Mouse (Mus musculus) cerebellum, postnatal 10 days (tissue): ENCODE measurements at regions not wholly inside any gene's neighbourhood (a gene's known extent, or its start where the extent isn't known, plus 50 kb on each side); places are given as distances from the start of the nearest gene placed in this dataset.

Experiments
- DNase-seq, 2 experiments: peaks; one replicate each; pipeline ENCODE4 v3.0.0; 2021; ENCODE audit warnings: mixed read lengths in 2 of 2

DNA sequence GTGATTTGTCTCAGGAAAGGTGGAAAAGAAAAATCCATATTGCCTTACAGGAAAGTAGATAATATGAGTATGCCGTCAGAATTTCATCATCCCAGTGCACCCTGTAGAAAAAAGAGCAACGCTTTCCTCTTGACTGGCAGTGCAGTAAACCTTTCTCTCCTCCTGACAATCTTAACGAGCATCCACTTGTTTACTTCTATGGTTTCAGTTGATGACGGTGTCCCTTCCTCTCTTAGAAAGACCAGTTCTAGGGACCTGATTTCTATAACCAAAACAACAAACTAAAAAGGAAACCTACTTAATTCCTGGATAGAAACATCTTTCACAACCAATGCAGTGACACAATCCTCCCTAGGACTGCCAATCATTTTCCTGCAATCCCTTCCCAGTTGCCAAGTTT is 714.3 kb upstream of the Cited2 start:
- DNase-seq = no peak

DNA sequence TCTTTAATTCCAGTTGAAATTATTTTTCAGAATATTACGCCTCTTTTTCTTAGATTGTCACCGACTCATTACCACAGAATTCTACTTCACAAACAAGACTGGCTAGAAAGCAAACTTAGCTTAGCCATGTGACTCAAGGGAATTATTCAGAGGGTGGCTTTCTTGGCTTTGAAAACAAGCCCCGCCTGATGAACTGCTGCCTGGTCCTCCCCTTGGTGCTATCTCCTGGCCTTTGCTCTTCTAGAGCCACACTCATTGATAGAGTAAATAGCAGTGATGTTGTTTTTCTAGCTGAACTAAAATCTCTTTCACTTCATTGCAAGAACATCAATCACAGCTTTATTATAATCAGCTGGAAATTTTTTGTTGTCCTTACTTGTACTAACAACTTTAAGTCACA is 713.0 kb upstream of the Cited2 start:
- DNase-seq = no peak

DNA sequence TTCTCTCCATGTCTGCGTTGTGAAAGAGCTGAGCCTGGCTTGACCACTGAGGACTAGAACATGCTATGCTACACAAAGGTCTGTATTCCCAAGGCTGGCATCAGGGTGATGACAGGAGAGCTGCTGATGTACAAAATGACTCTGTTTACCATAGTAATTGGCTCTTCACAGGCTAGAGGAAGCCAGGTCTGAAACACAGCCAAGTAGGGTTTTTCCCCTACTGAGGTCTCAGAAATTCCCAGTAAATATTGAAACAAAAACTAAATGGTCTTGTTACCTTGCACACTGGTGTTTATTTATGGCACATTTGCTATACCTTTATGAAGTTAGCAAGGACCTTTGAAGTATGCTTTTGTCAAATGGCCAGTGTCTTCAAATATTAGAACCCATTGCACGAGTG is 711.1 kb upstream of the Cited2 start:
- DNase-seq = no peak

DNA sequence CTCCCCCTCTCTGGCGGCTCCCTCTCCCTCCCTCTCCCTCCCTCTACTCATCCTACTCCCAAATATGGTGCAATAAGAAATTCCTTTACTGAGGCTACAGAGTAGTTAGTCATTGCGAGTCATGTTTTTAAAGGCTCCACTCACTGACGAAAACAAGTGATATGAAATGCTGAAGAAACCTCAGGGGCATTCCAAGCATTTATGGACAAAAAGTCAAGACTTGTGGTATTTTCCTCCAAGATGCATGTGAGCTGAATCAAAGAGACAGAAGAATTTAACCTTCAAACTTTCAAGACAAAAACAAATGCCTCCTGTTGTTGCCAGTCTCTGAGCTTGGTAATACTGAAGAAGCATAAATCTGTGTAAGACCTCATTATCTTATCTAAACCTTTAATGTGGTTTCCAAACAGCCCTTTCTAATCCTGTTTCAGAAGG is 710.5 kb upstream of the Cited2 start:
- DNase-seq = no peak

DNA sequence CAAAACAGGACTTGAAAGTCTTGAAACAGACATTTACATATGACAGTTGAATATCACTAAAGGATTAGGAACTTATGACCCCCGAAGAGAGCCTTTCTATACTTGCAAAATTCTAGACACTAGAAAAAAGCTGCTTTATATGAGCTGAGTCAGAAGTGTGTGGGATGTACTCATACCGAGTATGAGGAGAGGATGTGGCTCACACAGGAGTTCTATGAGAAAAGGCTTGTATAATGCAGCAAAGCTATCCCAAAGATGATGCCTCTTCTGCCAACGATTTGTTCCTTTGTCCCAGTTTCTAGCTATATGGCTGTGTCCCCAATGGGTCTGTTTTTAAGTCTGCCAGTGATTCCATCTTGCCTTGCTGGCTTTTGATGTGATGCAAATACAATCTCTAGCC is 708.2 kb upstream of the Cited2 start:
- no peak for DNase-seq

DNA sequence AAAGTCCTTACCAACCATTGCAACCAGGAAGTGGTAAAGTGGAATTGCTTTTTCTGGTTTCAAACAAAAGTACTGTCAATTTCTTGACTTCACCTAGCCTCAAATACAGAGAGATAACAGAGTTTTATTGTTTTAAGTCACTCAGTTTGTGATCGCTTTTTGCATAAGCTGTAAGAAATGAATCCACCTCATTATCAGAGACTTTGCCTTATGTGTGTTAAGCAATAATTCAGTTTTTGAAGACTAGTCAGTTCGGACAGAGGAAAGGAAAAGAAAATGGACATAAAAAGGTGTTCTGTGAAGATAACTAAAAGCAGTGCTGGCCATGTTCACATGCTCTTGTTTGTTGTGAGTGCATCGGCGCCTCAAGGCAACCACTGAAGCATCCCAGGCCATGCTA is 706.2 kb upstream of the Cited2 start:
- DNase-seq = no peak

DNA sequence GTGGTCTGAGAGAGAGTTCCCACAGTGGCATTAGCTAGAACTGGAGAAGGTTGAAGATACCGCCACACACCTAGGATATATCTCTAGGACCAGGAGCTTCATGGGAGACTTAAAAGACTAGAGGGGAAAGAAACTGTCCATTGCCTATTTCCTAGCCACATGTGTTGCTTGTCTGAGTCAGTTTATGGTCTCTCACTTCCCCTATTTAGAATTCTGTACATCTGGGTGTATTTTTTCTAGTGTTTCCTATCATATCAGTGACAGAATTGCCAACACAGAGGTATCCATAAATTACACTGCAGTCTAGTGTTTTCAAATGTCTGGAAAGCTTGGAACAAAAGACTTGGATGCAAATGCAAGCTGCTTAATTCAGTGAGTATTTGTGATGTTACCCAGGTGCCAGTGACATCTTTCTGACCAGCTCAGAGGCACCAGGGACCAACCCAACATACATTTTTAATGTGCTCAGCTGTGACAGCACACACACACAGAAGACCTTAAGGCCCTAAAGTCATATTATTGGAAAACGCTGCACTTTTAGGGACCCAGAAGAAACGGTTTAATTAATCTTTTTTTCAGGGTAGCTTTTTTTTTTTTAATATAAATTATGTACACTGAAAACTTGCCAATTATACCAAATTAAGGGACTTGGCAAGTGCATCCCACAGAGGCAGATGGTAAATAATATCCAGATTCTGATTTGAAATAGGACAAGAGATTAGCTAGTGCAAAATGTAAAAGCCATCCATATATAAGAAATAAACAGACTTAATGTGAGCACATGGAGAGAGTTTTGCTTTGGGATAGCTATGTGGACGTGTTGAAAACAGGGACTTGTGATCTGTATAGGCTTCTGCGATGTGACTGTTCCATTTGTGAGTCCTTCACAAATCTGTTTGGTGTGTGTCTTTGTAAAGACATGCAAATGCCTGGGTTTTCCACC is 700.5 kb upstream of the Cited2 start:
- peak in 1 of 2 experiments; percentile 12 for DNase-seq

DNA sequence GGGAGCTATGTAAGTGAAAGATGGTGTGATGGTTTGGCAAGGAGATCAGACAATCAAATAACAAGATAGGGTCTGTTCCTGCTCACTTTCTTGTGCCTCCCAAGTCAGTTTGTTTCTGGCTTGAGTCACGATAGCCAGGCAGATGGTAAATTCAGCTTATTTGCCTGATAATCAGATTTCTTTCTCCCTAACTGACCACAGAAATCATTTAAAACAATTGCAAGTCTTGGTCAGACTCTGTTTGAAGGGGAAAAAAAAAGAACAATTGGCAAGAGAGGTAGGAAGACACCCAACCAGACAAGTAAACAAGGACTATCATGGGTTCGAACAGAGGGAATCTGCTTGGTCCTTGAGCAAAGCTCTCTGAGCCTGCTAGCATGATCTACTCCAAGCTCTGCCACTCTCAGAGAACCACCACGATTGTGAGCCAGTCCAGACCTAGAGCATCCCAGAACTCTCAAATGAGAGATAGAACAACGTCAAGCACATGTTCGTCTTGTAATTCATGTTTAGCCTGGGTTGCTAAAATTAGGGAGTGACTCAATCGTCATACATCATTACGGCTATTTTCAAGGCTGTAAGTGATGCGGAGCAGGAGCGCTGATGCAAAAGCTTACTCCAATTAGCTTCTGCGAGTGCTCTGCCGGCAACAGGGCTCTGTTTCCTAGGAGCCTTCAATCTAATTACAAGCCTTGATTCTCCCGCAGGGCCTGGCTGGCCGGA is 699.3 kb upstream of the Cited2 start:
- DNase-seq = peak; percentile 65 to 72

DNA sequence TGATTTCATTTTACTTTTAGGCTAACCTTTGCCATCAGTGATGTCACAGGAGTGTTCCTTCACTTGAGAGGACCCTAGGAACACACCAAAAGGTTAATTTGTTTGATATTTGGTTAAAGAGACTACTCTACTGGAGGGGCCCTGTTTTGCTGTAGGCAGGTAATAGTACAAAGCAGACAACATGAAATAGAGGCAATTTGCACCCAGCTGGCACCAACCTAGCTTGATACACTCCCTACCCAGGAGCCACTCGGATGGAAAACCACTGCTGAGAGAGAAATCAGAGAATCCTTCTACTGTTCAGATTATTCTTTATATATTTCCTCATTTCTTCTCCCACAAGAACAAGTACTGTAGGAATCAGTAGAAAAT is 698.7 kb upstream of the Cited2 start:
- no peak for DNase-seq

DNA sequence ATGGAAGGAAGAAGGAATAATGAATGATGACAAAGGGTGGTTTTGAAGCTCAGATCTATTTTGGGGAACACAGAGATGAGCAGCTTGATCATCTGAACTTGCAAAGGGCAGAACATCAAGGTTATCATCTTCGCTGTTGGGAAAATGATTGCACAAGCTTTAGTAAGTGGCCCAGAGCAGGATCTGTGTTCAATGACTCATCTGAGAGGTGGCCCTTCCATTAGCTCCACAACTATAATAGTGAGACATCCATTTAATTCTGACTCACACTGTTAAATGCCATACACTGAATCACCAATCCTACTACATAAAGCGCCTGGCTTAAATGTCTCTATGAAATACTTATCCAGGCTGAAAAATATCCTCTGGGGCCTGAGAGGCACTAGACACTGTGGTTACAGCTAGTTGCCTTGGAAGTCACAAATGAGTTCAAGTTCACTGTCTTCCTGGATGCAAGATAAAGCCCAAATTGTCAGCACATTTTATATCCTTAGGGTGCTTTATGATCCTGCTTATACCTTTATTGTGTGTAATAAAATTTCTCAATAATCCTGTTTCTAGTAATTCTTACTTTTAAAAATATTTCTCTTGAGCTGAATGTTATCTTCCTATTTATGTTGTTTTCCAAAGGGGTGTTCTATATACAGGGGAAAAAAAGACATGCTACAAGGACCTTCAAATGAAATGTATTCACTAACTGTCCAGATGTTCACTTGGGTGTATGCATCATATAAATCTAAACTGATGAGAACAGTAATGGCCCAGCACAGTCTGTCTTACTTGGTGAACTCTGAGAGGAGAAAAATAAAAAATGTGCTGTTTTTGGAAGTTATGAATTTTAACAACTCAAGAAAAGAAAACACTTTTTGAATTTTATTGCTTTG is 687.9 kb upstream of the Cited2 start:
- no peak for DNase-seq

DNA sequence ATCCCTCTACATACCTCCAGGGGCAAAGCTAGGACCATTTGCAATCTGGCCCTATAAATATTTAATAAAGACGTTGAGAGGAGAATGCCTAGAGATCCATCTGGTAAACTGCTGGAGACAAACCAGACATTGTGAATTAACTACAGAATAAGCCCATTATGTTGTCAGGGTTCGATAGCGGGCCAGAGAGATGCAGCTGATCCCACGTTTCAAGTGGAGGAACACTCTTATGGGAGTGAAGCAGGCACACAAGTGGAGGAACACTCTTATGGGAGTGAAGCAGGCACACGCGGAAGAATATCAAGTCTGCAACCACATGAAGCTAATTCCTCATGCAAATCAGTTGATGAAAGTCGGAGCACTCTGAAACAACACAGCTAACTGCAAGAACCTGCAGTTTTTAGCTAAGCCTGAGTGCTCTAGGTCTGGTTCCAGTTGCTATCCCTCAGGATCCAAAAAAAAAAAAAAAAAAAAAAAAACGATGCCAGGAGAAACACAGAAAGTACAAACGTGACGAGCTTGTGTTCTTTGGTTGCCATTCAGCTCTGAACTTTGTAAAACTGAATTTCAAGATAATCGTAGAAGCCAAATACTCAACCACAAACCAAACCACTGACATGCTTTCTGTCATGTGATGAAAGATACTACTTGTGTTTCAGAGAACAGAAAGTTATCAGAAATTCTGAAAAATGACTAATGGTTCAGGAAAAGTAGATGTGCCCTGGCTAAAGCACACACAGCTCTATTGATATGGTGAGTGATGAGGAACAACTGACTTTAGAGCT is 684.6 kb upstream of the Cited2 start:
- DNase-seq = no peak

DNA sequence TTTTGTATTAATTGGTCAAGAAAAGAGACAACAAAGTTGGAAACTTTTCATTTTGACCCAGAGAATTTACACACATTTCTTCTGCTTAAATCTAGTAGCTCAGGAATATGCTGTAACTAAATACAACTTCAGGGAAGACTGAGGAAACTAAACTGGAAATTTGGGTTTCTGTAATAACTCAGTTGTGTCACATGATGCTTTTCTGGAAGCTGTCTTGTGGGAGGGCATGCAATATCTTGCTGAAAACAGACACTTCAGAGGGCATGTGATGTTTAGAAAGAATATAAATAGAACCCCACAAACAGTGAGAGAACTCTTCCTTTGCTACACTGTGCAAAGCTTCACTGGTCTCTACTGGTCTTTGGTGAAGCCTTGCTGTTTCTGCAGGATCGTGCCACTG is 680.9 kb upstream of the Cited2 start:
- DNase-seq = no peak

DNA sequence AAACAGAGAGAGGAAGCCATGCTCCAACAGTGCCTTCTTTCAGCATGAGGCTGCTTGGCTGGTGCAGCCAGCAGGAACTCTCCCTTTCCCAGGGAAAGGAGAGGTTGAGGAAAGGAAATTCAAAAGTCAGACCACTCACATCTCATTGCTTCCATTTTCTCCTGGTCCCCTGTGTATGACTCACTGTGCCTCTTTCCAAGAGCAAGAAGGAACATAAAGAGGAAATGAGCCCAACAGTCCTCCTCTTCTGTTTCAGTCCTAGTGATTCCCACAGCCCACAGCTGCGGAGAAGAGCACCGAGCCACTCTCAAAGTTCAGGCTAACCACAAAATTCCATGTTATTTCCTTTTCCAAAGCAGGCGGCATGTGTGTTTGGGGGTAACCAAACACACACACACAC is 680.0 kb upstream of the Cited2 start:
- no peak for DNase-seq

DNA sequence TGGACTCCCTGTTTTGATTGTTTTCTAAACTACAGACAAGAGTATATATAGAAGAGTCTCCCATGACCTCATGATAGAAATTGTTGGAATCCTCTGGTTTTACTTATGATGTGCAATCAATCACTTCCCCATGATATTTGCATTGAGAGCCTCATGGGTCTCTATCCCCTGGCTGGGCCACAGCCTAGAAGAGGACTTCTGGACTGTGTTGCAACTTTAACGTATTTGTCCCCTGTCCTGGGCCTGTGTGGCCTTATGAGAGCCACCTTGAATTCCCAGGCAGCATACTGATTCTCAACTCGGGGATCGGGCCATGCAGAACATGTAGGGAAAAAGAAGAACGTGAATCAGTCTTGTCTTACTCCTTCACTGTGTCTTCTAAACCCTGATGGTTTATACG is 676.3 kb upstream of the Cited2 start:
- no peak for DNase-seq

DNA sequence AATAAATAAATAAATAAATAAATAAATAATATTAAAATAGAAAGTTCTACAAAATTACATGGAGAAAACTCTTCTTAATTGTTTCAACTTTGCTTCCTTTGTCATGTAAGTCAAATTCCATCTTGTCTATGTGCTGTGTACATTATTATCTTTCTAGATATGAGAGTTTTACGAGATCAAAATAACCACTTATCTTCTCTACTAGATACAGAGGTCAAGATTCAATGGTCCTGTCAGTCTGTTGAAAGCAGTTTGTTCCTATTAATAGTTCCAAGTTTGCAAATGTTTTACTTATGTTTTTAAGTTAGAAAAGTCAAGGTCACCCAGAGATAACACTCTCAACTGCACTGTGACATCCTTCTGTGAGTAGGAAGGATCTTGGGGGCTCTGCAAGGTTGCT is 650.1 kb upstream of the Cited2 start:
- DNase-seq = no peak

DNA sequence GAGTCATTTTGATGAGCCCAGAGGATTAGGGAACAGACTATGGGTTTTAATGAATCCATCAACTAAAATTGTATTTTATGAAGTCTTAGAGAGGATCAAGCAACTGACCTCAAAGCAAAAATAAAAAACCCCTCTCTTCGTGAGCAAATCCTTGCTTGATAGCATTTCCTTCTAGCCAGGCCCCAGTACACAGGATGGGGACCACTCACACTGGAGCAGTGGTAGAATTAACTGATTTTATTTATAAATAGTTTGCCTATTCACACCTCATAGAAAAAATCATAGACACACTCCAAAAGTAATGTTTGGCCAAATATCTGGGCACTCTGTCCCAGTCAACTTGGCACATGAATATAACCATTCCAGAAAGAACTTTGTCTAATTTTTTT is 649.0 kb upstream of the Cited2 start:
- DNase-seq = no peak

DNA sequence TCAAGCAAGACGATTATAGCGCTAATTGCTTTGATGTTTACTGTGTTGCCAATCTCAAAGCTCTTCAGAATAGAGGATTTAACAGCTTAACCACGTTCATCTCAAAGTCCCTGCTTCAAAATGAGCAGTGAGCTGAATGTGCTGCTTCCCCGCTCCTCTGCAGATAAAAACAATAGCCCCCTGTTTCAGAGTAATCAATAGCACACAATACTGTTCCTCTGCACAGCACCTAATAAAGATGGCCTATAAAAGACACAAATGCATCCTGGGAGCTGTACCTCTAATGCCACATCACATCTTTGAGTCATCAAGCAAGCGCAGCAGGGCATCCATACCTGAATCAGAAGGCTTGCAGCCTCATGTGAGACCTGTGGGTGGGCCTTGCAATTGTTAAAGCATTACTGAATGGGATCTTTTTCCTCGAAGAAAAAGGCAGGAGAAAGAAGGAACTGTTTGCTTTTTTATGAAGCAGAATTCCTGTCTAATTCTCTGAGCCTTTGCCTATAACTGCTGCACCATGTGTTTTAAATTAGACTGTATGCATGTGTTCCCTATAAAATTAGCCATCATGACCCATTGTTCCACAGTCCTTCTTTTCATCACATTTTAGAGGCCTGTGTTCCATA is 648.5 kb upstream of the Cited2 start:
- no peak for DNase-seq

DNA sequence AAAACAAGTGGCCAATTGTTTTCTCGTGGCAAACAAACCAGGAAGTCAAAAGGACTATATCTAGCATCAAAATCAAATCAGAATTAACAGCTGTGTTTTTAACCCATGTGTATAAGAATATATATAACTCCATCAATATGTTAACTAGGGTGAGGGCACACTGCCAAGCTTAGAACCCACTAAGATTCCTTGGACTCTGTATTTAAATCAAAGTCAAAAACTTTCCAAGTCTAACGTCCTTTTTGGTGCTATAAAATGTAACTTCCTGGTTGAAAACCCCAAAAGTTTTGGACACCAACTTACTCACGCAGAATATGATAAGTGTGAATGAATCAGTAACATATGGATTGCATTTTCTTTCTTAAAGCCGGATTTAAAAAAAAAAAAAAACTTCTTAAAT is 647.9 kb upstream of the Cited2 start:
- no peak for DNase-seq

DNA sequence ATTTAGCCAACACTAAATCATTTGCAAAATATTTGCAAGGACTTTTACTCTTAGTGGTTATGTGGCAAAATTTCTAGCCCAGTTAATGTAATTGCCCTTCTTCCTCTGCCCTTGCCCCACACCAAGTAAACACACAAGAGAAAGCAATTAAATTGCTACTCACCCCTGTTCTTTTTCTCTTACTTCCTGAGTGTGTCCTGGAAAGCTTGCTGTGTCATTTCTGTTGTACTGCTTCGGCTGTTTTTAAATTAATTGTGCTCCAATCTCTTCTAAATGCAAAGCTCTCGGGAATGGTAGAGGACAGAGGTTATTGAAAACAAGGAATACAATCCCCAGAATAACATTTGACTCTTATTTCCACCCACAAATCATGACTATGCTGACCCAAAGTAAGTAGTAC is 647.4 kb upstream of the Cited2 start:
- no peak for DNase-seq

DNA sequence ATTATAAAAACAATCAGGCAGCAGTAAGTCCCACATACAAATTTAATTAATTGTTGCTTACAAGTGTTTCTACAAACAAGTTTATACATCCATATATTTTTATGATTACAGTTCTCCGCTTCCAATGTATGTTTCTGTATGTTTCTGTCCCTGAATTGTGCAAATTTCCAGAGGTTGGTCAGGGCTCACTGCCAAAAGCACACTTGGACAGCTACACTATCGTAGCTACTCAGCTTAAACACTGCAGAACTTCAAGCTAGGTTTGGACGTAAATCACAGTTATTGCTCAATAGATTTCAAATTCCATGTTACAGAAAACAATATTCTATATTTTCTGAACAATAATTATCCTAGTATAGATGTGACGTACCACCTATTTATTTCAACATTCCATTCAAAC is 646.8 kb upstream of the Cited2 start:
- DNase-seq = no peak

DNA sequence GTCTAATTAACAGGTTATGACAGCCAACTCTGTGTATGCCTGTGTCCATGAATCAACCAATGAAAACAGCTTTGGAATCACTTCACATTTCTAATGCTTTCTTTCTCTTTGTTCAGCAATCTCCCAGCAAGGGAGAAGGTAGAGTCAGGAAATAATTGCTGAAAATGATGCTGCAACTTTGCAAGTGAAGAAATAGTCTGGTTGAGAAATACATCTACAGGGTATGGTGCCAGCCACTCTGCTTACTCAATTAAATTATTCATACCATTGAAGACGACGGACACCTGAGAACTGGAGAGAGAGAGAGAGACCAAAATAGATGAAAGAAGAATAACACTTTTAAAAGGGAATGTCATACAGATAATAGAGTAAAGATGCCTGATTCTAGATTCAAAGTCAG is 645.4 kb upstream of the Cited2 start:
- no peak for DNase-seq

DNA sequence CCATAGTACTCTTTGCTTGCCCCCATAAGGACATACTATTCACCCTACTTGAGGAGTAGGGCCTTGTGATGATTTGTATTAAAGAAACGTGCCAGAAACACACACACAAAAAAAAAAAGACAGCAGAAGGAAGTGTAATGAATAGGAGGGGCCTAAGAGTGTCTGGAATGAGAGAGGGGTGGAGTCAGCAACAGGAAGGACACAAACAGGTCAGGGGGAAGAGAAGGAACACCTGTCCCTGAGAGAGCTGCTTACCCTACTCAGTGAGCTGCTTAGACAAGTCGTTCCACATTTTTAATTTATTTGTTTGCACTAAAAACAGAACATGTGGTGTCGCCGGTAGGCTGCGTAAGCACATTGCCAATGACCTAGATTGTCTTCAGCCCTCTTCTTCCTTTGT is 642.2 kb upstream of the Cited2 start:
- no peak for DNase-seq
